Comparison of ENCODE assay signal across 42 mouse cellular contexts in genomic region chr2:73231081-73231480, GRCm38 (mm10). TPM values are rescaled to one million over a fixed set of nuclear protein-coding genes. Genes with fewer than 3 reads are reported as not detected.
"Had no signal": no experiment of that assay in that cellular context is flagged by ENCODE, and none has a peak within 500 bp of the region (broad histone marks: within the 10 kb centered on the region; RNA-seq: fewer than 3 reads in every experiment).

No protein-coding gene starts in this region.

- DNase-seq: heart, postnatal 10 days; heart, postnatal 14 days; heart, postnatal 36 days; heart, postnatal 4 days; kidney, adult 11 months; kidney, adult 18-20 months; kidney, adult 2 months; kidney, adult 8-10 months; kidney, adult 9 months; kidney, postnatal 10 days; kidney, postnatal 14 days; kidney, postnatal 25 days; kidney, postnatal 36 days; kidney, postnatal 4 days; layer of hippocampus, adult 9-11 months; layer of hippocampus, postnatal 36 days had no signal

- H3K4me2 ChIP-seq: heart, embryonic 11.5 days; heart, embryonic 13.5 days; heart, embryonic 15.5 days; hindbrain, embryonic 12.5 days; hindbrain, embryonic 13.5 days; hindbrain, embryonic 14.5 days; hindbrain, embryonic 15.5 days; intestine, embryonic 15.5 days; kidney, embryonic 15.5 days had no signal

- H3K27ac ChIP-seq: heart, embryonic 10.5 days; heart, embryonic 13.5 days; heart, embryonic 15.5 days; hindbrain, embryonic 10.5 days; hindbrain, embryonic 12.5 days; hindbrain, embryonic 13.5 days; hindbrain, embryonic 14.5 days; hindbrain, embryonic 15.5 days; hindbrain, postnatal 0 days; intestine, embryonic 15.5 days; kidney, embryonic 15.5 days; kidney, postnatal 0 days; layer of hippocampus, adult 2 months had no signal

- H3K9ac ChIP-seq: heart, embryonic 13.5 days; heart, embryonic 15.5 days; hindbrain, embryonic 12.5 days; hindbrain, embryonic 13.5 days; hindbrain, embryonic 14.5 days; hindbrain, embryonic 15.5 days; intestine, embryonic 15.5 days; kidney, embryonic 15.5 days had no signal

- H3K4me3 ChIP-seq: heart, embryonic 10.5 days; heart, embryonic 13.5 days; heart, embryonic 15.5 days; hindbrain, embryonic 10.5 days; hindbrain, embryonic 12.5 days; hindbrain, embryonic 13.5 days; hindbrain, embryonic 15.5 days; intestine, embryonic 15.5 days; kidney, embryonic 15.5 days; layer of hippocampus, adult 2 months had no signal

- ATAC-seq: hindbrain, embryonic 16.5 days; inflammation-experienced regulatory T-cells, adult 6 months; intestine, embryonic 15.5 days; intestine, embryonic 16.5 days; intestine, postnatal 0 days had no signal

- H3K36me3 ChIP-seq: heart, embryonic 10.5 days; heart, embryonic 13.5 days; heart, embryonic 15.5 days; hindbrain, embryonic 10.5 days; hindbrain, embryonic 12.5 days; hindbrain, embryonic 13.5 days; hindbrain, embryonic 15.5 days; intestine, embryonic 15.5 days; kidney, embryonic 15.5 days had no signal

- H3K27me3 ChIP-seq: heart, embryonic 13.5 days; heart, embryonic 15.5 days; hindbrain, embryonic 12.5 days; hindbrain, embryonic 13.5 days; hindbrain, embryonic 15.5 days; intestine, embryonic 15.5 days; kidney, embryonic 15.5 days had no signal

- H3K9me3 ChIP-seq: heart, embryonic 10.5 days; heart, embryonic 13.5 days; heart, embryonic 15.5 days; hindbrain, embryonic 10.5 days; hindbrain, embryonic 12.5 days; hindbrain, embryonic 13.5 days; hindbrain, embryonic 15.5 days; intestine, embryonic 15.5 days; kidney, embryonic 15.5 days had no signal

- H3K4me1 ChIP-seq: heart, embryonic 10.5 days; heart, embryonic 13.5 days; heart, embryonic 15.5 days; hindbrain, embryonic 10.5 days; hindbrain, embryonic 12.5 days; hindbrain, embryonic 13.5 days; hindbrain, embryonic 15.5 days; intestine, embryonic 15.5 days; kidney, embryonic 15.5 days had no signal

RNA-seq across cellular contexts. Expression of gene Sp9, which starts 40.6 kb away (rescaled TPM):
- total RNA-seq: heart, postnatal 10 days; heart, postnatal 14 days; heart, postnatal 25 days; heart, postnatal 36 days; heart, postnatal 4 days; hematopoietic stem cell, adult 5-6 weeks had no signal
- polyA plus RNA-seq: heart, embryonic 10.5 days; heart, embryonic 13.5 days; heart, embryonic 14.5 days; heart, embryonic 15.5 days; heart, embryonic 16.5 days; heart, postnatal 0 days; inflammation-experienced regulatory T-cells, adult 6 months; intestine, embryonic 14.5 days; intestine, embryonic 15.5 days; intestine, embryonic 16.5 days; intestine, postnatal 0 days; kidney, adult 2 months; kidney, embryonic 16.5 days; kidney, postnatal 0 days; large intestine, adult 2 months had no signal
